Comparison of ENCODE assay signal across 8 mouse cellular contexts in genomic region chr14:8346255-8346997, GRCm38 (mm10). TPM values are rescaled to one million over a fixed set of nuclear protein-coding genes. Genes with fewer than 3 reads are reported as not detected.
DNase-seq lines count a peak whose midpoint lies in the region; TF ChIP-seq lines count a peak whose summit lies in the region.

No protein-coding gene starts in this region.

- H3K27ac ChIP-seq in gastrocnemius, adult 2 months, result no peak overlapping the region

- TF ChIP-seq CTCF in gastrocnemius, adult 2 months (IDR thresholded peaks at IDR 0.05), result peak; percentile 99

- intact Hi-C loops in gastrocnemius, adult 2 months (cut with DNase I), result loop anchor here (1.0 to 10.0 kb wide), 4 partner anchors 46 to 382 kb away; partner anchors contain the start of gene Rpp14

- H3K4me3 ChIP-seq in gastrocnemius, adult 2 months, result no peak overlapping the region

- DNase-seq in ZHBTc4 (ENCODE audit: low read depth, low spot score), result peak; percentile 93
- DNase-seq in cerebellum, postnatal 36 days, result peak; percentile 89 to 94
- DNase-seq in gastrocnemius, adult 2 months, result peak; percentile 85
- DNase-seq in hindlimb bud, embryonic 11.5 days (ENCODE audit: extremely low spot score, low read depth, low spot score), result peak; percentile 89
- DNase-seq in left cerebral cortex, adult 18-20 months (ENCODE audit: low spot score in 2 of 2), result peak; percentile 79 to 93
- DNase-seq in mesoderm, embryonic 11.5 days (ENCODE audit: low read depth, low spot score), result peak; percentile 92
- peak; percentile 63 to 68 for DNase-seq in right cerebral cortex, postnatal 36 days (ENCODE audit: low spot score in 2 of 2)
- peak; percentile 69 to 91 for DNase-seq in urinary bladder, postnatal 4 days (ENCODE audit: low spot score in 2 of 2)

RNA-seq across cellular contexts. Expression of gene Fam107a, which starts 28.6 kb away (rescaled TPM):
- total RNA-seq in gastrocnemius, adult 2 months (2021), result 1 to 10 TPM; 3.6 to 5.6 TPM
- total RNA-seq in left cerebral cortex, adult 18-20 months (2021), result 100 to 1,000 TPM; 213 to 316 TPM

RNA-seq across cellular contexts. Expression of gene Oit1, which starts 32.1 kb away (rescaled TPM):
- not detected for total RNA-seq in gastrocnemius, adult 2 months (2021)
- total RNA-seq in left cerebral cortex, adult 18-20 months (2021), result not detected

Comparison
In these comparisons a context has a peak if more than half of its experiments do, and no peak if none do; other contexts are left out.
1. RNA of gene Fam107a, which starts 28.6 kb away (total RNA-seq): 213 to 316 TPM in left cerebral cortex, adult 18-20 months; 3.6 to 5.6 TPM in gastrocnemius, adult 2 months; every median in the first group is over 10 times any median in the second.
2. Peak in every context shown above with its lines, with median percentiles within 50 percentile points of each other: DNase-seq.